Mouse (Mus musculus) erythroblast, embryonic 14.5 days (primary cell): Measurements from ENCODE around the gene Fbxl17.

Experiments
- GATA1 ChIP-seq: IDR thresholded peaks from 2 replicates; pipeline ENCODE4 v1.6.1; 2012; ENCODE audit warnings: low read length, inconsistent platforms, mixed read lengths
- TAL1 ChIP-seq: IDR thresholded peaks from 3 replicates; pipeline ENCODE4 v1.6.1; 2012; ENCODE audit warnings: low read length, inconsistent platforms, mixed read lengths

GRCm38 (mm10) chr17:63203582-63204190 lies 296.1 kb downstream of the Fbxl17 start:
- TF ChIP-seq TAL1 (no peak), GATA1 (no peak)
